Mouse (Mus musculus) megakaryocyte, embryonic 14.5 days (primary cell): ENCODE measurements at regions not wholly inside any gene's neighbourhood (a gene's known extent, or its start where the extent isn't known, plus 50 kb on each side); places are given as distances from the start of the nearest gene placed in this dataset.

ENCODE experiments used
- FLI1 ChIP-seq: IDR thresholded peaks from 2 replicates; pipeline ENCODE4 v1.6.1; 2012; ENCODE audit warnings: low read length, inconsistent platforms, mixed read lengths
- GATA1 ChIP-seq: IDR thresholded peaks from 3 replicates; pipeline ENCODE4 v1.6.1; 2012; ENCODE audit warnings: mixed read lengths, low read length, inconsistent platforms, borderline replicate concordance

DNA sequence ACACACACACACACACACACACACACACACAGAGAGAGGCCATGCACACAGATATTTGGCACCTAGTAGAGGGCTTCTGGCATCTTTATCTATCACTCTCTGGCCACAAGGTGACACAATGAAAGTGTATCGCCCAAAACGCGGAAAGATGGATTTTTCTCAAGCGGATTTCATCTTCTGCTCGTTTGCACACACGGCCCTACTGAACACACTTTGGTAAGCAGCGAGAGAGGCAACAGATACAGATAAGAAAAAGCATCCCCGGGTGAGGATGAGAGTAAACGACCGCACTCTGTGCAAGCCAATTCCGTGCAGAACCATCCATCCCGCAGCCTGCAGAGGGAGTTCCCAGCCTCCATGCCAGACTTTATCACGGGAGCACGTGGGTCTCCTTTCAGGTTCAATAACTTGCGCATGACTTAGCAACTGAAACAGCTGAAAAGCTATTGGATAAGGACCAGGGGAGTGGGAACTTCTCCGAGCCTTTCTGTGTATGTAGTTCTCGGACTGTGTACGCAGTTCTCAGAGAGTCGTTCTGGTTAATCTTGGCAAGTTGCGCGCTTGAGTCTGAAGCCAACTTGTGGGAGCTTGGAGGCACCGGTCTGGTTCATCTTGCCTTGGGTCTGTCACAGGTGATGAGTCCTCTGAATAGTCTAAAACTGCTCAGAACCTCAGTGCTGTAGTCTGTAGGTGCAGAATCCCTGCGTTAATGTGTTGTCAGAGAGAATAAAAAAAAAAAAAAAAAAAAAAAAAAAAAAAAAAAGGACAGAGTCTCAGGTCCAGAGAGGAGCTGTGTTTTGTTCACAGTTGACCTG lies 97.2 kb upstream of the Tmem178 start:
- TF ChIP-seq GATA1 (no peak), FLI1 (no peak)
